Mouse (Mus musculus) liver, embryonic 14.5 days (tissue): ENCODE measurements around the gene Pde10a.

Source experiments
- CTCF ChIP-seq: IDR thresholded peaks from 2 replicates; pipeline ENCODE4 v1.5.1; 2016; ENCODE audit warnings: antibody characterized with exemption, low read depth, control low read depth
- EP300 ChIP-seq: IDR thresholded peaks from 2 replicates; pipeline ENCODE4 v1.6.1; 2016; ENCODE audit warnings: antibody characterized with exemption, low read depth

- TF ChIP-seq CTCF (no peak), EP300 (no peak)
Observed at GRCm38 (mm10) chr17:8557926-8558325, 32.8 kb downstream of the Pde10a start.
